8 mouse cellular contexts compared by ENCODE assay signal in genomic region chr19:43616415-43616861, GRCm38 (mm10). TPM values are rescaled to one million over a fixed set of nuclear protein-coding genes. Genes with fewer than 3 reads are reported as not detected.
DNase-seq lines count a peak whose midpoint lies in the region; ATAC-seq and TF ChIP-seq lines count a peak whose summit lies in the region.

No protein-coding gene starts in this region.

- under 1% methylated on average over 30 of the region's 35 CpGs for whole genome bisulfite sequencing in lung, embryonic 16.5 days
- under 1% methylated on average over 35 of the region's 35 CpGs for WGBS in embryonic facial prominence, embryonic 13.5 days
- under 1% methylated on average over 35 of the region's 35 CpGs for WGBS in intestine, embryonic 14.5 days
- 2% methylated on average over 31 of the region's 35 CpGs for WGBS in neural tube, embryonic 15.5 days

- peaks cover 96% of the 10 kb centered on the region for H3K27me3 ChIP-seq in lung, embryonic 16.5 days (ENCODE audit: control insufficient read depth, insufficient read depth, low read depth, low read length)
- H3K27me3 ChIP-seq in embryonic facial prominence, embryonic 13.5 days = peaks cover 100% of the 10 kb centered on the region
- peaks cover 62% of the 10 kb centered on the region for H3K27me3 ChIP-seq in intestine, embryonic 14.5 days (replicated peaks; ENCODE audit: control insufficient read depth, insufficient read depth, low read length)
- H3K27me3 ChIP-seq in neural tube, embryonic 15.5 days (replicated peaks) = peaks cover 79% of the 10 kb centered on the region

- no peaks in the 10 kb centered on the region for H3K36me3 ChIP-seq in lung, embryonic 16.5 days (ENCODE audit: control insufficient read depth, insufficient read depth, low read length)
- H3K36me3 ChIP-seq in embryonic facial prominence, embryonic 13.5 days = no peaks in the 10 kb centered on the region
- peaks cover 14% of the 10 kb centered on the region; the same call in 1 of the 2 replicates for H3K36me3 ChIP-seq in intestine, embryonic 14.5 days (ENCODE audit: control insufficient read depth, insufficient read depth, low read length)
- no peaks in the 10 kb centered on the region for H3K36me3 ChIP-seq in neural tube, embryonic 15.5 days

- H3K27ac ChIP-seq in lung, embryonic 16.5 days (ENCODE audit: low read length) = no peak overlapping the region
- no peak overlapping the region for H3K27ac ChIP-seq in embryonic facial prominence, embryonic 13.5 days
- peak overlapping the region; percentile 74 for H3K27ac ChIP-seq in intestine, embryonic 14.5 days (ENCODE audit: low read depth)
- H3K27ac ChIP-seq in neural tube, embryonic 15.5 days (replicated peaks) = no peak overlapping the region
- no peak overlapping the region for H3K27ac ChIP-seq in layer of hippocampus, adult 2 months

- peak overlapping the region; percentile 29 for H3K4me3 ChIP-seq in lung, embryonic 16.5 days (ENCODE audit: low read length)
- H3K4me3 ChIP-seq in embryonic facial prominence, embryonic 13.5 days = peak overlapping the region; percentile 39
- H3K4me3 ChIP-seq in intestine, embryonic 14.5 days (ENCODE audit: low read depth, low read length) = peak overlapping the region; percentile 67
- H3K4me3 ChIP-seq in neural tube, embryonic 15.5 days (replicated peaks) = peak overlapping the region; percentile 14; the same call in 1 of the 2 replicates
- no peak overlapping the region for H3K4me3 ChIP-seq in layer of hippocampus, adult 2 months

- TF ChIP-seq CTCF in layer of hippocampus, adult 2 months (conservative IDR thresholded peaks at IDR 0.05) = no peak

- no peak overlapping the region for H3K9ac ChIP-seq in lung, embryonic 16.5 days (ENCODE audit: low read length)
- H3K9ac ChIP-seq in embryonic facial prominence, embryonic 13.5 days = peak overlapping the region; percentile 49; the same call in 1 of the 2 replicates
- H3K9ac ChIP-seq in intestine, embryonic 14.5 days (ENCODE audit: low read length) = peak overlapping the region; percentile 83
- H3K9ac ChIP-seq in neural tube, embryonic 15.5 days (replicated peaks) = no peak overlapping the region

- no peak for DNase-seq in lung, postnatal 14 days
- DNase-seq in intestine, embryonic 14.5 days (ENCODE audit: low spot score) = peak; percentile 78
- DNase-seq in left cerebral cortex, adult 18-20 months (ENCODE audit: low spot score in 2 of 2) = no peak
- DNase-seq in layer of hippocampus, adult 2 months (ENCODE audit: low spot score in 2 of 2) = no peak
- DNase-seq in frontal cortex, postnatal 14 days (ENCODE audit: low spot score in 2 of 2) = no peak

- H3K9me3 ChIP-seq in lung, embryonic 16.5 days (ENCODE audit: control insufficient read depth, low read length) = no peaks in the 10 kb centered on the region
- no peaks in the 10 kb centered on the region; the same call in 1 of the 2 replicates for H3K9me3 ChIP-seq in embryonic facial prominence, embryonic 13.5 days
- H3K9me3 ChIP-seq in intestine, embryonic 14.5 days (ENCODE audit: control insufficient read depth, low read length) = no peaks in the 10 kb centered on the region
- no peaks in the 10 kb centered on the region for H3K9me3 ChIP-seq in neural tube, embryonic 15.5 days (replicated peaks)

- peak overlapping the region; percentile 44 for H3K4me2 ChIP-seq in lung, embryonic 16.5 days (ENCODE audit: low read depth, low read length)
- peak overlapping the region; percentile 56 for H3K4me2 ChIP-seq in embryonic facial prominence, embryonic 13.5 days
- peak overlapping the region; percentile 71 for H3K4me2 ChIP-seq in intestine, embryonic 14.5 days (ENCODE audit: low read length)
- peak overlapping the region; percentile 39 for H3K4me2 ChIP-seq in neural tube, embryonic 15.5 days

- ATAC-seq in lung, embryonic 16.5 days (ENCODE audit: low read depth) = 0 out of 2 replicates have a peak, but pooled peaks have one; percentile 31
- ATAC-seq in embryonic facial prominence, embryonic 13.5 days (ENCODE audit: insufficient number of reproducible peaks, insufficient read depth, low FRiP score, low TSS enrichment, low read depth) = no peak
- no peak for ATAC-seq in intestine, embryonic 14.5 days (replicated peaks; ENCODE audit: low FRiP score, low TSS enrichment, low read depth)
- 0 out of 2 replicates have a peak, but pooled peaks have one; percentile 29 for ATAC-seq in neural tube, embryonic 15.5 days (ENCODE audit: low FRiP score)

- peaks cover 16% of the 10 kb centered on the region for H3K4me1 ChIP-seq in lung, embryonic 16.5 days (replicated peaks; ENCODE audit: control insufficient read depth, insufficient read depth, low read length)
- H3K4me1 ChIP-seq in embryonic facial prominence, embryonic 13.5 days = peaks cover 33% of the 10 kb centered on the region
- peaks cover 17% of the 10 kb centered on the region; the same call in 1 of the 2 replicates for H3K4me1 ChIP-seq in intestine, embryonic 14.5 days (replicated peaks; ENCODE audit: control insufficient read depth, insufficient read depth, low read length)
- H3K4me1 ChIP-seq in neural tube, embryonic 15.5 days = peaks cover 24% of the 10 kb centered on the region

RNA-seq across cellular contexts. Expression of gene Nkx2-3, which starts 4.3 kb away (rescaled TPM):
- not detected in 2 replicates for polyA plus RNA-seq in lung, embryonic 16.5 days (2015; fragmentation: Nextera tagmentation; extraction: Ambion mirVana)
- polyA plus RNA-seq in embryonic facial prominence, embryonic 13.5 days (2015; fragmentation: Nextera tagmentation; extraction: Ambion mirVana) = 1.4 and 4.2 TPM in 2 replicates
- 82.3 and 83.9 TPM in 2 replicates for polyA plus RNA-seq in intestine, embryonic 14.5 days (2014; fragmentation: Nextera tagmentation; extraction: Ambion mirVana)
- 5.5 TPM in 1 of 2 replicates, not detected in the other for polyA plus RNA-seq in neural tube, embryonic 15.5 days (2015; fragmentation: Nextera tagmentation; extraction: Ambion mirVana)
- total RNA-seq in left cerebral cortex, adult 18-20 months (2021) = not detected
- not detected for total RNA-seq in layer of hippocampus, adult 2 months (2021)

RNA-seq across cellular contexts. Expression of gene Slc25a28, which starts 58.2 kb away (rescaled TPM):
- polyA plus RNA-seq in lung, embryonic 16.5 days (2015; fragmentation: Nextera tagmentation; extraction: Ambion mirVana) = 9.1 and 12.2 TPM in 2 replicates
- 13.6 and 16.5 TPM in 2 replicates for polyA plus RNA-seq in embryonic facial prominence, embryonic 13.5 days (2015; fragmentation: Nextera tagmentation; extraction: Ambion mirVana)
- 18.6 and 21.4 TPM in 2 replicates for polyA plus RNA-seq in intestine, embryonic 14.5 days (2014; fragmentation: Nextera tagmentation; extraction: Ambion mirVana)
- polyA plus RNA-seq in neural tube, embryonic 15.5 days (2015; fragmentation: Nextera tagmentation; extraction: Ambion mirVana) = 16.2 and 16.5 TPM in 2 replicates
- 10 to 100 TPM; 46.6 to 52.1 TPM for total RNA-seq in left cerebral cortex, adult 18-20 months (2021)
- total RNA-seq in layer of hippocampus, adult 2 months (2021) = 10 to 100 TPM; 44.3 to 45.2 TPM

Comparison
In these comparisons a context has a peak if more than half of its experiments do, and no peak if none do; other contexts are left out.
1. ATAC-seq: peak in lung, embryonic 16.5 days (single experiment) and neural tube, embryonic 15.5 days (single experiment); none in embryonic facial prominence, embryonic 13.5 days (single experiment) and intestine, embryonic 14.5 days (single experiment).
2. H3K9ac ChIP-seq: peak in embryonic facial prominence, embryonic 13.5 days (single experiment) and intestine, embryonic 14.5 days (single experiment); none in lung, embryonic 16.5 days (single experiment) and neural tube, embryonic 15.5 days (single experiment).
3. RNA of gene Nkx2-3, which starts 4.3 kb away (polyA plus RNA-seq): 82.3 to 83.9 TPM in intestine, embryonic 14.5 days; 1.4 to 4.2 TPM in embryonic facial prominence, embryonic 13.5 days, not detected in lung, embryonic 16.5 days and 5.5 TPM in neural tube, embryonic 15.5 days; every median in the first group is over 10 times any median in the second.
4. Peak in every context shown above with its lines, with median percentiles within 50 percentile points of each other: H3K4me2 ChIP-seq.